Mouse (Mus musculus) frontal cortex, postnatal 25 days (tissue): Measurements from ENCODE around the gene Bbx.

ENCODE experiments used
- DNase-seq, 2 experiments: peaks; one replicate each; pipeline ENCODE4 v3.0.0; 2022; ENCODE audit warnings: low spot score in 2 of 2

Bbx gene

DNA sequence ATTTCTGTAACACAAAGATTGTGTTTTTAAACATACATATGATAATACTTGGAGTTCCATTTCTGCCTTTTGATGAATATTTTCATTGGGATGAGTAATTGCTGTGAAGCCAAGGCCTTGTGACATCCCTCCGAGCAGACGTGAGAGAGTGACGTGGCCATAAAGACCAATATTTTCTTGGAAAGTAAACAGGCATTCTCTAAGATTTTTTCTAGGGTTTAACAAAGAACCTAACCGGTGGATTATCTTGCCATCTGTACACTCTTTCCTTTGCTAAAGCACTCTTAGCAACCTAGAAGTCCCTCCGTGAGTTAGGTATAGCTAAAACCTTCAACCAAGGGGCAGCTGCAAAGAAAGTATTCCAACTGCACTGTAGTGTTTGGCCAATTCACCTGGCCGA, 32.4 kb downstream of the Bbx start:
- no peak for DNase-seq

- DNase-seq, result no peak
Measured at GRCm38 (mm10) chr16:50398564-50398963, 33.6 kb downstream of the Bbx start.

- no peak for DNase-seq
Measured at GRCm38 (mm10) chr16:50395928-50396612, 36.1 kb downstream of the Bbx start.

DNA sequence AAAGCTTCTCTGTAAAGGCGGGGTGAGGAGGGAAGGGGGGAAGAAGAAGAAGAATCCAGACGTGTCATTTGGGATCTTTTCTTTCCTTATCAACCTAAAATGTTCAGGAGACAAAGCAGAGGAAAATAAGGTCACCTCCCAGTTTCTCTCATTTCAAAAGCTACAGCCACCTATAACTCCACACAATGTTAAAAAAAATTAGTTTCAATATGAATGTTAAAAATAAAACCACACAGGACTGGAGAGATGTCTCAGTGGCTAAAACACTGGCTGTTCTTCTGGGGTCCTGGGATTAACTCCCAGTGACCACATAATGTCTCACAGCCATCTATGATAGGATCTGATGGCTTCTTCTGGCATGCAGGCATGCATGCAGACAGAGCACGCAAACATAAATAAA, 43.7 kb downstream of the Bbx start:
- no peak for DNase-seq

- no peak for DNase-seq
Measured at GRCm38 (mm10) chr16:50383541-50383940, 48.6 kb downstream of the Bbx start.

DNA sequence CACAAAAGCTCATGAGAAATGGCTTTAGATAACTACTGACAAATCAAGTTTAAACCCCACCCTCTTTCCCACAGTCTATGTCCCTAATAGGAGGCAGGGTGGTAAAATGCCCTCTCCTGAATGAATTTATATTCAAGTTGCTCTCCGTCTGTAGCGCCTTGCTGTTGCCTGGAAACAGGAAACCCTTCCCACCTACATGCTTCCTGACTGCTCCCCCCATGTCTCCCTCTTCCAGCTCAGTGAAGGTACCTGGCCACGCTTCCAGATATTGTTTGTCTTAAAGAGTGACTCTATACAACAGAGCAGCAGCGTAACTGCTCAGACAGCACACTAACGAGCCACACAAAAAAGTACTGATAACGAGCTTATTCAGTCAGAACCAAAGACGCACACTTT, 50.8 kb downstream of the Bbx start:
- DNase-seq, result peak in 1 of 2 experiments; percentile 6

DNA sequence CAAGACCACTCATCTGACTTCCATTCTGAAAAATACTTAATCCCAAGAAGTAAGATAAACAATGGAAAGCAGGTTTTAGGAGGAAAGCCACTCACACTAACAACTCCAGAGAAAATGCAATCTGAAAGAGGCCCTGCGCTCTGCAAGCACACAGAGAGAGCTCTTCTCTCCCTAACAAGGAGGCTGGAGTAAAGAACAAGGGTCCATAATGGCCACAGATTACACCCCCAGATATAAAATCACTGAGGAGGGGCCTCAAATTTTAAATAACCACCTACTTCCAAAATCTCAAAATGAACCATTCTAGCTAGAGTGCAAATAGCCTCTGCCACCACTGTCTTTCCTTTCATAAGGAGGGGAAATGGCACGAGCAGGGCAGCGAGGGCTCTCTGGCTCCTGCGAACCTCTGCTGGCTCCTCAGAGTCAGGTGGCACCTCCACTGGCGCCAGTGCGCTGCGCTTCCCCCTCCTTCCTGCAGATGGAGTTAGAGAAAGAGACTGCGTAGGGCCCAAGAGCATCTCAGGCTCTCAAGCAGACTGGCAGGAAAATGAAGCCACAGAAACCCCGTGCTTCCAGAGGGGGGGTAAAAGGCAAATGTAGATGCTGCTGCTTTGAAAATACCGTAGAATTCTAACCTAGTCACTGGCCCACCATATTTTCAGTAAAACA, 51.4 kb downstream of the Bbx start:
- DNase-seq, result peak; percentile 73 to 74

DNA sequence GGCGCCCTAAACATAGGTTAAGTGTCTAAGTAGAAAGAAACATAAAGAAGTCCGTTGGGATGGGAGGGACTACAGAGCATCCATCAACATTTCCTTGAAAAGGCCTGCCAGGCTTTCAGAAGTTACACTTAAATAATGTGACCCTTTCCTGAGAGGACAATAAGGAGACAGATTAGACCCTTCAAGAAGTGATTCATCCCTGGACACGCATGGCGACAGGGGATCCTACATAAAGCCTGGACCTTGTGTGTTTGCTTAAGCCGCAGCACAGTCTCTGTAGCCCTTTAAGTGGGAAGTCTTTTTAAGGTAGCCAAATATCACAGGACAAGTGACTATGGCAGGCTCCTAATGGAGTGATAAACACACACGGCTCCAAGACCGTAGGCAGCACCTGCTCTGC, 52.0 kb downstream of the Bbx start:
- no peak for DNase-seq

GRCm38 (mm10) chr16:50374611-50375010, 57.6 kb downstream of the Bbx start:
- no peak for DNase-seq

DNA sequence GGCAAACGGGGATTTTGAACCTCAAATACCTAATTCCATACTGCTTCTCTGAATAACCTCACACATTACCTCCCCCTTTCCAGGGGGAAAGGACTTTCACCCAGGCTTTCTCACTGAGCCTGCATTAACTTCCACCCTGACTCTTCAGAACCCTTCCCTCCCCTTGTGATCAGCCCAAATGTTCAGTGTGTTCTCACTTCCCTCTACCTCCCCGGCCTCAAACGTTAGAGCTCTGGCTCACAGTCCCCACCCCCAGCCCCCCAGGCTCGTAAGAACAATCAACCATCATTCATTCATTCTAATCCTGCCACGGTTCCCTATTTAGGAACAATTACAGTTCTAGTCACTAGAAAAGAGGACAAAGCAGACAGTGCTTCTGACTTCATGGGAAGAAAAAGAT, 58.5 kb downstream of the Bbx start:
- no peak for DNase-seq

DNA sequence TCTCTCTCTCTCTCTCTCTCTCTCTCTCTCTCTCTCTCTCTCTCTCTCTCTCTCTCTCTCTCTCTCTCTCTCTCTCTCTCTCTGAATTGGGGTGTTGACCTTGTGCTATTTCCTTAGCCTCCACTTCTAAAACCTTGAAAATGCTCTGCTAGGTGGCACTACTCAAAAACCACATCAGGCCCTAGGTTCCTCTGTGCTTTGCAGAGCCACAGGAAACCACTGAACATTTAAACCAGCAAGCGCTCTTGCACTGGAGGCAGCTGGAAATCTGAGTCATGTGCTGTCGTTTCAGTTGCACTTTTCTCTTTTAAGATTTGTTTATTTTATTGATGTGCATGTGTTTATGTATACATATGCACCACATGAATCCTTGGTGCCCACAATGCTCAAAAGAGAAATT, 59.6 kb downstream of the Bbx start:
- no peak for DNase-seq

DNA sequence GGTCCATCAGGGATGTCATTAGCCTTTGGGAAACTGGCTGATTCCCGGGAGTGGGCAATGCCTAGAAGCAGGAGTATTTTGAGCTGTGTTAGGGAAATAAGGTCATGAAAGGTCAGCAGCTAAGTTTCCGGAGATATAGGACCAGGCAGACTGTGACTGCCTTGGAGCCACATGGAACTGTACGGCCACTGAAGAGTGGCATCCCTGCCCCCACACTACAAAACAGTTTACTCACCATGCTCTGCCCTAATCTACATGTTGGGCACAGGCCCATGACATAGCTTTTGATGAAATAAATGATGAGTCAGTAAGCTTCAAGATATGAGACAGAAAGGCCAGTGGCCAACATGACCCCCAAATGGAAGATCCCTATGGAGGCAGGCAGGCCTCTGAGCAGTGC, 60.7 kb downstream of the Bbx start:
- no peak for DNase-seq

GRCm38 (mm10) chr16:50370423-50370822, 61.8 kb downstream of the Bbx start:
- DNase-seq, result no peak

DNA sequence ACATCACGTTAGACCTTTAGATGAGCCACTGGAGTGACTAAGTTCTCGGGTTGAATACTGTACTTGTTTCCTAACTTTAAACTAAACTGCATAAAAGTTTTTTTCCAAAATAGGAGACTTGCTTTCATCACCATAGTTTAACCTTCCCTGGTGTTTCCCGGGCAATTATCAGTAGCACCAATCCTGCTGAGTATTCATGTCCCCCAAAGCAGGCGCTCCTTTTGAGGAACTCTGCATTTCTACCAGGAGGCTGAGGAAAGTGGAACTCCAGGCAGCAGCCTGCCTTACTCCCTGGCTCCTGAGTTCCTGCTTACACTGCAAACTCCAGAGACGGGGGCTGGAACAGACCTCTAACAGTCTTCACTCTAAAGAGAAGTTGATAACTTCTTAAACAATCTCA, 65.6 kb downstream of the Bbx start:
- no peak for DNase-seq

DNA sequence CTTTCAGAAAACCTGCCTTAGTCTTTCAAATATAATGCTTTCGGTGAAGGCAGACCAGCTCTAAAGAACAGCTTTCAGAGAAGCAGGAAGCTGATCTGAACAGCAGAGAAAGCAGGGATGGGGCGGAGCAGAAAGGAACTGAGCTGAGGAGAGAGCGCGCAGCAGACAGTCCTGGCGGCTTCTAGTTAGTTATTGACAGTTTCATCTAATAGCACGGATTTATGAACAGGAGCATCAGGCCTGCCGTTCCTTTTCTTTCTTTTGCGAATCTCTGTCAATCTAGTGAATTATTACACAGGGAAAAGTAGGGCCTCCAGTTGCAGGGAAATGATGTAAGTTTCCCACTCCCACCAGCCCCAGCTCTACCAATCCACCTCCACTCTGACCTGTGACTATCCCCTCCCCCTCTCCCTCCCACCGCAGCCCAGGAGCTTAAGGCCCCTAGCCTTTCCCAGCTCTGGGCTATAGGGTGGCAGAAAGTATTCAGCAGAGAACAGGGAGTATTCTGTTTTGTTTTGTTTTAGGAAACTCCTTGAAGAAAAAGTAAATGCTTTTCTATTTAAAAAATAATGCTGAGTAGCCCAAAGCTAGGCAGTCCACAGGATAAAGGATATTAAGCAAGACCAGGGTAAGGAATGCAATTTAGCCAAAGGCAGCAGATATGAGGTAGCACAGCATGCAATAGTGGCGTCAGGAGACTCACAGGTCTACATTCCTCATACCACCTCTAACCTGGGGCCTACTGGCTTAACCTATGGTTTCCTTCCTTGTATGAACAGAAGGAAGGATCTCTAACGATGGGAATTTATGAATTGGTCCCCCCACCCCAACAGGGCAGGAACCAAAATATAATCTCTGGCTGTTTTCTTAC, 67.8 kb downstream of the Bbx start:
- peak in 1 of 2 experiments; percentile 22 for DNase-seq

DNA sequence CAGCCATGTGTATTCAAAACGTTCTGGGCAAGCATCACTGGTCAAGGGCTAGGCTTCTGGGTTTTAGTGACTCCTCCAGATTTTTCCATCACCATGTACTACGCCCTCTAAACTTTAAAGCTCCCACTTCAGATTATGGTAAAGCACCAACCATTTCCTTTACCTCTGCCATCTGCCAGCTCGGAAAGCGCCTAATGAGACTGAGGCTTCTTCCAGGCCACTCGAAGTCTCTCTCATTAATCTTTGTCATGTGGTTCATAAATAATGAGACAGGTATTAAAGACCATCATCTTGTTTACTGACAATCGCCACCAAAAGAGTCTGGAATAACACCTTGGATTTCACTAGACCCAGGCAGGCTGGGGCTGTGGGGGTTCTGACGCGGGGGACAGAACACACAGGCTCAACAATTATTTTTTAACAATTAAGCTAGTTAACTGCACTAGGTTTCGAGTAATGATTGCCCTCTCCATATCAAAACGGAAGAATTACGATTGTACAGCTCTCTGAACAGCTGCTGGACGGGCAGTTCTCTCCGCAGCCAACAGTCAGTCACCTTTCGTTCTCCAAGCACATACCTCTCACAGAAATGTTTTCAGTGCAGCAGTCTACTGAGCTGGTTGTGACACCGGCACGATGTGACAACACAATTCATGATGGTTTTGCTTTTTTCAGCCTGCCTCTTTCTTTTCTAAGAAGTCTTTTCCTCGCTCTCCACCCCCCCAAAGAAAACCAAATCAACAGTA, 68.6 kb downstream of the Bbx start:
- DNase-seq, result no peak

DNA sequence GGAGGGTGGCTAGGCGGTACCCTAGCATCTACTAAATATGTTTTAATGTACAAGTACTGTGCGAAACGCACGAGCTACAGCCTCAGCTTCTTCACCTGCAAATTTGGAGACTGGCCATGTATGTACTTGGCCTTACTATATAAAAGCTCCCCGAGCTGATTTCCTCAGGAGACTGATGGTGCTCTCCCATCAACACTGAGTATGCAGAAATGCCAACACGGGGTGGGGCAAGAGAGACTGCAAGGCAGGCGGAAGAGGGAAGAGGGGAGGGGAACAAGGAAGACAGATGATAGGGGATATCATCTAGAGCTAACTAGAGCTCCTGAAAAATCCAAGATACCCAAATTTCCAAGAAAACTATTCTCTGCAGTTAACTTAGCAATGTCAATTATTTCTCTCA, 71.6 kb downstream of the Bbx start:
- no peak for DNase-seq

DNA sequence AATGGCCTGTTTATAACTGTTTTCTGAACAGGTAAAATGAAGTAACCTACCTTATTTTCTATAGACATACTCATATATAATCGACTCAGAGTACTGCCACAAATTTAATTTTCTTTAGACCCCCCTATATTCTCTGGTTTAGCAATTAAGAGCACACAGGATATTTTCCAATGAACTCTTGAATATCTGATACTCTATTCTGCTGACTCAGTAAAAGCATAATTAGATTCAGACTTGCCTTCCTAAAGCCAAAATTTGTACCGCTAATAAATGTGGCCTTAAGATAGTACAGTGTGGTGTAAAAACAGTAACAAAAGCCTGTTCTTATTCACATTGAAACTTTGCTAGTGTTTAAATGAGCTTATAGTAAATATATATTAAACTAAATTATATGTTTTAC, 102.5 kb downstream of the Bbx start:
- DNase-seq, result no peak

DNA sequence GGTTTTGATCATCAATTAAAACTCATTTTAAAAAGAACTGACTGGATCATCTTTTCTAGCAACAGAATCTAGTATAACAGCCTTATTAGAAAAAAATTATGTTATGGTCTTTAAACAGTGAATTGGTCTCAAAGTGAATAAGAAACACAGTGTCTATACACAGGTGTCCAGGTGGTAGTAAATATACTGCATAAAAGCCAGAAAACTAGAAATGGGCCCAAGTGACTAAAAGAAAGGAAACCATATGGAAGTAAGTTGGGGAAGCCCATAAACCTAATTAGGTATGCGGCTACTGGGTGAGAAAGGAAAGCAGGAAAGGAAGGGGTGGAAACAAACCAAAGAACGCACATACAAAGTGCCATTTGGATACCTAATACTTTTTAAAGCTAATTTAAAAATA, 107.4 kb downstream of the Bbx start:
- DNase-seq, result no peak

GRCm38 (mm10) chr16:50324292-50324691, 107.9 kb downstream of the Bbx start:
- no peak for DNase-seq

DNA sequence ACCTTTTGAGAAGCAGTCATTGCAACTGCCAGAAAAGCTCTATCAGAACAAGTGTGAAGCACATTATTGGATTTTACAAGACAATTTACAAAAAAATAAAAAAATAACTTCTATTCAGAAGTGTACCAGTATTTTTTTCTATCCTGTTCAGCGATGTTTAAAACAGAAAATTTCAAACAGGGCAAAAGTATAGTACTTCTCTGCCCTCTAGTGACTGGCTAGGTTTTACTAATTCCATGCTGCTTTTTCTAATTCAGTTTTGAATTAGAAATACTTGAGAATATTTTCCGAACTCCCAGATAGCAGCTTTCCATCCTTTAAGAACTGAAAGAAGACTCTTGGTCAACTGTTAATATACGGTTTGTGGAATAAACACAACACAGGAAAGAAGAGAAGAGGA, 110.8 kb downstream of the Bbx start:
- no peak for DNase-seq

DNA sequence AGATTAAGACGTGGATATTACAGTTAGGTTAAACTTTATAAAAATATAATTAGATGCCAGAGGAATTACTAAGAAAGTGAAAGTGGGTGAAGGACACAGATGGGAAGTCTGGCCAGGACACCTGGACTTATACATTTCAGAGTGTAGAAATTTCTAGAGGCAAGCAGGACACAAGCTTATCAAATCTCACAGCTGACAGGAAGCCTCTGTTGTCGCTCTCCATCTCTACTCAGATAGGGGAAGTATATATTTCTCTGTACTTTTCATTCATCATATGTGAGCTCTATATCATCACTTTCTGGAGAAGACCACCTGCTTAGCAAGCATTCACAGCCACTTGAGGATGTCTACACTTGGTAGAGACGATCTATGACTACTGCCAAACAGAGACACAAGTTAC, 113.9 kb downstream of the Bbx start:
- DNase-seq, result no peak
